Mouse (Mus musculus) brain, embryonic 14.5 days (tissue): ENCODE measurements at regions not wholly inside any gene's neighbourhood (a gene's known extent, or its start where the extent isn't known, plus 50 kb on each side); places are given as distances from the start of the nearest gene placed in this dataset.

Experiments used
- CTCF ChIP-seq: fragments of 200-500 bp; IDR thresholded peaks from 2 replicates; pipeline ENCODE4 v1.5.1; 2012; ENCODE audit warnings: inconsistent platforms, mild to moderate bottlenecking, moderate library complexity, borderline replicate concordance; ENCODE audit not compliant: insufficient read depth, insufficient read length; ENCODE audit errors: extremely low read depth
- POLR2A ChIP-seq: fragments of 200-500 bp; IDR thresholded peaks from 2 replicates; pipeline ENCODE4 v1.6.1; 2012; ENCODE audit warnings: mild to moderate bottlenecking, inconsistent platforms, borderline replicate concordance; ENCODE audit not compliant: poor library complexity, insufficient read depth, insufficient read length, severe bottlenecking; ENCODE audit errors: extremely low read depth

- TF ChIP-seq CTCF (no peak), POLR2A (no peak)
Measured at GRCm38 (mm10) chr5:43358928-43359765, 126.2 kb downstream of the Cpeb2 start.
